Mouse (Mus musculus): ENCODE results near the gene Ttc30a1.
A peak's percentile ranks its signal among the peaks of the same experiment; 100 is the strongest.

The Ttc30a1 gene

GRCm38 (mm10) chr2:75981440-75982081, at the start of gene Ttc30a1:
Ttc30a1 (minus strand) TSS chr2:75981967.
- peak; percentile 87 for DNase-seq

GRCm38 (mm10) chr2:76030080-76030479, 48.3 kb upstream of the Ttc30a1 start:
- DNase-seq, result no peak

GRCm38 (mm10) chr2:76029081-76029901, 47.5 kb upstream of the Ttc30a1 start:
- no peak for DNase-seq

DNA sequence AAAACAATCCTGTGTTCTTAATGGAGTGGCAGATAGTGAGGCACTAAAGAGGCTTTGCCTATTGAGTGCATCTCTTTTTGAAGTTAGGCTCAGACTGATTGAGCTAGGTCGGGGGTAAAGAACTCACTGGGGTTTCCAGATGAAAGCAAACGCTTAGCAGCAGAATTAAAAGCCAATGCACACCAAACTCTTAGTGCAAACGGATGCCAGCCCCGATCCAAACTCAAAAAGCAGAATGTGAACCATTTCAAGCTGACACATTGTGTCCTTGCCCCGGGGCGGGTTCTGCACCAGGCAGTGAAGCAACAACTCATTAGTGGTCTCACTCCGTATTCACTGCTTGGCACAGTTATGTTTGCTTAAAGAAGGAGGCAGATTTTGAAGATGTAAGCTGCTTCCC, 35.1 kb upstream of the Ttc30a1 start:
- no peak for DNase-seq

- DNase-seq, result no peak
These were observed 34.4 kb upstream of the Ttc30a1 start for GRCm38 (mm10) chr2:76016136-76016535.

DNA sequence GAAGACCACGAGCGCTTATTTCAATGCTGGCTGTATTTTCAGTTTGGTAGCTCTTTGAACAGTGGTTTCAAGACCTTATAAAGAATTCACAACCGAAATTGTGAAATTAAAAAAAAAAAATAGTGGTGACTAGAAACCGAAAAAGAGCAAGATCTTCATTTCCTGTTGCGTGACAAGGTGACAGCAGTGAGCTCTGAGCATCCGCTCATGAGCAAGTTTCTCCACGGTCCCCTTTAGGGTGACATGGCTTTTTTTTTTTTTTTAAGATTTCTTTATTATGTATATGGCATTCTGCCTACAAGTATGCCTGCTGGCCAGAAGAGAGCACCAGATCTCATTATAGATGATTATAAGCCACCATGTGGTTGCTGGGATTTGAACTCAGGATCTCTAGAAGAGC, 33.7 kb upstream of the Ttc30a1 start:
- no peak for DNase-seq

DNA sequence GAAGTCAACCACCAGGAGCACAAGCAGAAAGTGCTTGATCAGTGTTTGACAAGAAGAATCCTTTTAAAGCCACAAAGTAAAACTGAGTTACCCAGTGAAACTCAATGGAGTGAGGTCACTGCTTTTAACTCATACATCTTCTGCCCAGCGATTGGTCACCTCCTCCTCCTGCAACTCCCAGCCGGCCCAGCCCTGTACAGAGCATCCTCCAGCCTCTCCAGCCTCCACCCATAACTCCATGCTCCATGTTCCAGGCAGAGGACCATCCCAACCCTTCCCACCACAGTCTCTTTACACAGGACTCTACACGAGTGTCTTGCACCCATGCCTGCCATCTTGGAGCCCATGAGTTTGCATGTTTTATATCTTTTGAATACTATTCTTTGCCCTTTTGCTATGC, 32.9 kb upstream of the Ttc30a1 start:
- DNase-seq, result no peak

GRCm38 (mm10) chr2:76006194-76006593, 24.4 kb upstream of the Ttc30a1 start:
- DNase-seq, result no peak

GRCm38 (mm10) chr2:76002899-76003298, 21.1 kb upstream of the Ttc30a1 start:
- no peak for DNase-seq

DNA sequence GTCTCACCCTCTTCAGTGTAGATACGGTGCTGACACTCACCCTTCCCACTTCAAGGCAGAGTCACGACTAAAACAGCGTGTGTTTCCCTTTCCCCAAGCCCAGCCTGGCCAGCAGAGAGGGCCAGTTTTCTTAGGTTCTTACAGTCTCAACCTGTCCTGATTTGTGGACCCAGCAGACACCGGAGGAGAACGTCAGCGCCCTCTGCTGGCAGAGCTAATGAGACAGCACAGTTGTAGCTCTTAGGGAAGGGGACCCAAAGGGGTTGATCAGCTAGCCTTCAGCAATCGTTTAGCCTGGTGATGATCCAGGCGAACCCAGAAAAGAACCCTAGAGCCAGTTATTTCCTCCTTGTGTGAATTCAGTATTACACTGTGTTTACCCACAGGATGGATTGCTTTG, 19.6 kb upstream of the Ttc30a1 start:
- DNase-seq, result peak; percentile 82

DNA sequence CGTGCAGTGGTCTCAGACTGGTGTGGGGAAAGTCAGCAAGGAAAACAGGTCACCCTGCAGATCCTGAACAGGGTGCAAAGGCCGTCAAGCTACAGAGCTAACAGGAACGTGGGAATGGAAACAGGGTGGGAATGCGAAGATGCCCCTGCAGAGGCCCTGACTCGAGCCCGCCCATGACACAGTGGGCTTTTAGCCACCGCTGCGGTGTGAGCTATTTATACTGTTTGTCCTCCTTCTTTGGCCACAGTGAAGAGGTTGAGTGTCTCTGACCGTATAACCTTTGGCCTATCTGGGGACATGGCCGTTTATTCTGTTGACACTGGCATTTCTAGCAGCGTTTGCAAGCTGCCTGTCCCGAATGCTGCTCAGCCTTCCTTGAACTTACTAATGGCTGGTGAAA, 17.9 kb upstream of the Ttc30a1 start:
- DNase-seq, result no peak

GRCm38 (mm10) chr2:75998692-75999091, 16.9 kb upstream of the Ttc30a1 start:
- DNase-seq, result no peak

- DNase-seq, result no peak
These were observed 16.0 kb upstream of the Ttc30a1 start for GRCm38 (mm10) chr2:75997726-75998125.

DNA sequence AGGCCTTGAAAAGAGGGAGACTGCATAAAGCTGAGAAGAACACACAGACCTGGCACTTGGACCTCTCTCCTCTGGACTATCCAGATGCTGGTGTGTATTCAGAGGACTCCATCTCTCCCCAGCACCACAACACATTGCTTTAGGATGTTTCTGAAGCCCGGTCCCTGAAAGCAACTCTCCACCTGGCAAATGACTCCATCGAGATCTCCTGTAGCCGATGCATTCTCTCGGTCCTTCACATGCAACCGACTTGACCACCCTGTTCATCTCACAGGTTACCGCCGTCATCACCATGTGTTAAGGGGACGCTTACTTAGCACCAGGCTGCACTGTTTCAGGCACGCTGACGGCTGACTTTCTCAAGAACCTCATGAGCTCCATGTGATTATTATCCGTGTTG, 13.1 kb upstream of the Ttc30a1 start:
- DNase-seq, result no peak

DNA sequence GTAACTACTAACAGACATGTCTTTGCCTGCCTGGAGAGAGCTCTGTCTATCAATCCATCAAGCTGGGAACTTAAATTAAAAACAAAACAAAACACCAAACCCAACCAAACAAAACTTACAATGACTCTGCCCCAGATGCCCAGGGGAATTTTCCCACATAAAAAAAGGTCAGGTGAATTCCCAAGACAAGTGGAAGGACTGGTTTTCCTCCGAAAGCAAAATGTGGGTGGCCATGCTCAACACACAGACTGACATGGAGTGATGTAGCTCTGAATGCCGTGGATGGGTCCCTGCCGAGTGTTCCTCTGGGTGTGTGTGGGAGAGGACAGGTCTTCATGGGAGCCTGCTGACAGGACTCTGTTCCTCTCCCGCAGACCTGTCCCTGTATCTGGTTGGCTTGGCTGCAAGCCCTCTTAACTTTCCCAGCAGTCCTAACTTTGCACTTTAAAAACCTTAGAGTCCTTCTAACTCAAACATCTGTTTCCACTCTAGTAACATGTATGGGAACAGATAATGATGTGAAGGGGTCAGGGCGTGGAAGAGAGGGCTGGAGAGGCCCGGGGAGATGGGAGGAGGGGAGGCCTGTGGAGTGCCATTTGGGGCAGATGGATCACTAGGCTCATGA, 9.9 kb upstream of the Ttc30a1 start:
- no peak for DNase-seq

DNA sequence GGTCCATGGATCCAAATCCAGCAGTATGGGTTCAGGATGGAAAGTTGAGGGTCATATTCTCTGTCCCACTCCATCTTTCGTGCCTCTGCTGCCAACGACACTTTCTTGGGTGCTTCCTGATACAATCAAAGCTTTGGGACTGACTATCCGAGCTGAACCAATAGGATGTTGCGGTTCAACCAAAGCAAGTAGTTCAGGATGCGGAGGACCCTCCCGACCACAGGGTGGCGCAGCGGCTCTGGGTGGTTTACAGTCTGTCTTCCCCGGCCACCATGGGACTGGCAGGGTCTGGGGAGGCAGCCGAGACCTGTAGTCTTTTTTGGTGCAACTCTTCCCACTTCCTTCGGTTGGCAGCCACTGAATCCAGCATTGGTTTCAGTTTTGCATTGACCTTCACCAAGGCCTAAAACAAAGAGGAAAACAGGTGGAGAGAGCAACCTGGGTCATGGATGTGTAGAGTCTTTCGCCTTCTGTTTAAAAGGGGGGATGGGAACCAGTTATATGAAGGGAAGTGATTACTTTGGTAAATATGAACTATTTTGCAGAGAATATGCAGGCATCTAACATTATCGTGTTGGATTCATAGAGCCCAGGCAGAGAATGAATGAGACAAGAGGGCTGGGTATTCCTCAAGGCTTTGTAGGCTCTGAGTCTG, 9.2 kb upstream of the Ttc30a1 start:
- DNase-seq, result peak; percentile 84

- DNase-seq, result no peak
These were observed 7.9 kb upstream of the Ttc30a1 start for GRCm38 (mm10) chr2:75989694-75990093.

DNA sequence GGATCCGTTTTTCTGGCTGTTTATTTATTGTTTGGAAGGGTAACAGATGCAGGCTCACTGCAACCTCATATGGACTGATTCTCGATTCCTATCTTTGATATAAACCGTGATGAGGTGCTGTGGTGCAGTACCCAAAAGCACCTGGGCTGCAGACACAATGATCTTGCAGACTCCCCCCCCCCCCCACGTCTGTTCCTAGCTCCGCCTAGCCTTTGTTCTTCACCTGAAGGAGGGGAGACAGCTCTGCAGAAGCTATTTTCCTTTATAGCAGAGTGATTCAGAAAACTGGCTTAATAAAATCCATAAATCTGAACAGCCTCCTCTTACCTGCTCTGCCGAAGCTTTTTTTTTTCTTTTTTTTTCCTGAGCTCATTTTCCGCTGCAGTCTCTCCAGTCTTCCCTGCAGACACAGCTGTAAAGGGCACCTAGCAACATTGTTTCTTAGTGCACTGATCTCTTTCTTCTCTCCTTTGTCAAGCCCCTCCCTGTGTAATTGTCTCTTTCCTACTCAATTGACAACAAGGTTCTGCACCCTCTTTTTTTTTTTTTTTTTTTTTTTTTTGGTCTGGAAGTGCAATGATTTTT, 7.1 kb upstream of the Ttc30a1 start:
- DNase-seq, result no peak

GRCm38 (mm10) chr2:75988378-75988777, 6.6 kb upstream of the Ttc30a1 start:
- DNase-seq, result no peak

- no peak for DNase-seq
These were observed 6.0 kb upstream of the Ttc30a1 start for GRCm38 (mm10) chr2:75987739-75988138.

- peak; percentile 77 for DNase-seq
These were observed 3.4 kb upstream of the Ttc30a1 start for GRCm38 (mm10) chr2:75985124-75985523.

DNA sequence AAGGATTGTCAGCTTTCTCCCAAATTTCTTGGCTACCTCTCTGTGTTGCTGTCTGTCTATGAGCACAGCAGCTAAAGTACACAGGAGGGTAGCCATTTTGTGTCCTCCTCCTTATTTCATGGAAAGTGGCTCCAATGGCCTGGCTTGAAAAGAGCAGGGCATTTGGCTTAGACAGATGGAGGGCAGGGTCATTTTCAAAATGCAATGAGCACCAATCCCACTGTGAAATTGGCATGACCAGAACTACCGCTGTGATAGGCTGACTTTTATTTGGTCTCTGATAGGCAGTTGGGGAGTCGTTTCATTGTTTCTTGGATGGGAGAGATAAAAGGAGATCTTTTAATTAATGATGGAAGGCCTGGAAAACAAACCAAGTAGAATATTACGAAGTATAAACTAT, 2.1 kb upstream of the Ttc30a1 start:
- DNase-seq, result no peak

- no peak for DNase-seq
These were observed 1.3 kb upstream of the Ttc30a1 start for GRCm38 (mm10) chr2:75983091-75983490.
